Mouse (Mus musculus) kidney, postnatal 0 days (tissue): ENCODE data around the gene Gm49405. TPM values are rescaled to one million over a fixed set of nuclear protein-coding genes. Genes with fewer than 3 reads are reported as not detected.
"Not testable (repeated sequence)": the region's sequence is repeated elsewhere in the genome, so short reads cannot be mapped to it uniquely, and the experiment has no call there.

Experiments used
- ATAC-seq: fragments of 200-750 bp; cut with Nextera tagmentation; replicated peaks from 2 replicates; pipeline ENCODE4 v1.8.0; 2017; ENCODE audit warnings: low read depth, moderate number of reproducible peaks, moderate TSS enrichment, moderate library complexity; ENCODE audit not compliant: low FRiP score
- DNase-seq: peaks from one replicate; pipeline ENCODE4 v3.0.0-alpha.2; 2016; ENCODE audit warnings: low spot score
- H3K27ac ChIP-seq: fragments of 300-500 bp; sonication (generic); 2 replicates; pipeline ENCODE4 v1.5.1; 2014; ENCODE audit warnings: mild to moderate bottlenecking
- H3K27me3 ChIP-seq: fragments of 300-500 bp; sonication (generic); 2 replicates; pipeline ENCODE4 v1.6.1; 2014; ENCODE audit warnings: low read length, mixed read lengths; ENCODE audit not compliant: insufficient read depth
- H3K36me3 ChIP-seq: fragments of 300-500 bp; sonication (generic); 2 replicates; pipeline ENCODE4 v1.6.1; 2014; ENCODE audit warnings: low read length, mixed read lengths; ENCODE audit not compliant: insufficient read depth
- H3K4me1 ChIP-seq: fragments of 300-500 bp; sonication (generic); replicated peaks from 2 replicates; pipeline ENCODE4 v1.6.1; 2014; ENCODE audit warnings: antibody characterized with exemption, low read length, mixed read lengths; ENCODE audit not compliant: insufficient read depth
- H3K4me2 ChIP-seq: fragments of 300-500 bp; sonication (generic); 2 replicates; pipeline ENCODE4 v1.6.1; 2014; ENCODE audit warnings: mild to moderate bottlenecking, low read length, moderate library complexity, mixed read lengths
- H3K4me3 ChIP-seq: fragments of 300-500 bp; sonication (generic); replicated peaks from 2 replicates; pipeline ENCODE4 v1.5.1; 2014; ENCODE audit warnings: low read depth, low read length
- H3K9ac ChIP-seq: fragments of 300-500 bp; sonication (generic); 2 replicates; pipeline ENCODE4 v1.6.1; 2014; ENCODE audit warnings: low read depth, low read length
- H3K9me3 ChIP-seq: fragments of 300-500 bp; sonication (generic); replicated peaks from 2 replicates; pipeline ENCODE4 v1.6.1; 2016; ENCODE audit warnings: low read length, inconsistent platforms, mixed read lengths
- CTCF ChIP-seq: IDR thresholded peaks from 2 replicates; pipeline ENCODE4 v1.5.1; 2016; ENCODE audit warnings: antibody characterized with exemption, low read depth, mild to moderate bottlenecking, moderate library complexity
- WGBS: fragments of 180-500 bp; shearing (Covaris S2); extraction: QIAGEN DNeasy Blood & Tissue Kit; methylation state at CpG from one replicate; pipeline ENCODE4 v1.1.7; 2014; 5-methylcytosine and 5-hydroxymethylcytosine counted together
- polyA plus RNA-seq: library from polyadenylated mRNA; unstranded; fragments of >200 nt; fragmentation: Nextera tagmentation; extraction: Ambion mirVana; gene quantifications from 2 replicates; pipeline ENCODE4 v1.2.1, GENCODE M21; 2015

The Gm49405 gene
- polyA plus RNA-seq, 1 experiment from 2014 or later, result 1.3 TPM

DNA sequence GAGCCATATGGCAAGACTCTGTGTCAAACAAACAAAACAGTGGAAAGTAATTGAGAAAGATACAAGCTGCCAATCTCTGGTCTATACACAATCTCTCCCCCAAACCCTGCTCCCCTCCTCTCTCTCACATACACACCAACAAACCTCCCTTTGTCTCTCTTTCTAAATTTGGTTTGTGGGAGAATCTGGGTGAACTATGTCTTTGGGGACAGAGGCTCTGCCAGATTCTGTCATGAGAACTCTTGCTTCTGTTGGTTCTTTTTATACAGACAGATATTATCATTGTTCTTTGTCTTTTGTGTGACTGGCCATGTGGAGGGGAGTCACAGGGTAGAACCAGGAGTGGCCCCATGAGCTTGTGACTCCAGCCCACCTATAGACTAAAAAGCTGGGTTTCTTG is 27.1 kb downstream of the Gm49405 start:
- H3K9ac ChIP-seq, result no peak overlapping the region
- no peak overlapping the region for H3K4me2 ChIP-seq
- no peak overlapping the region for H3K27ac ChIP-seq
- ATAC-seq, result no peak
- H3K36me3 ChIP-seq, result no peaks in the 10 kb centered on the region
- H3K4me1 ChIP-seq, result no peaks in the 10 kb centered on the region
- no peak for DNase-seq
- TF ChIP-seq CTCF, result no peak
- H3K9me3 ChIP-seq, result no peaks in the 10 kb centered on the region
- no peaks in the 10 kb centered on the region for H3K27me3 ChIP-seq
- H3K4me3 ChIP-seq, result no peak overlapping the region

DNA sequence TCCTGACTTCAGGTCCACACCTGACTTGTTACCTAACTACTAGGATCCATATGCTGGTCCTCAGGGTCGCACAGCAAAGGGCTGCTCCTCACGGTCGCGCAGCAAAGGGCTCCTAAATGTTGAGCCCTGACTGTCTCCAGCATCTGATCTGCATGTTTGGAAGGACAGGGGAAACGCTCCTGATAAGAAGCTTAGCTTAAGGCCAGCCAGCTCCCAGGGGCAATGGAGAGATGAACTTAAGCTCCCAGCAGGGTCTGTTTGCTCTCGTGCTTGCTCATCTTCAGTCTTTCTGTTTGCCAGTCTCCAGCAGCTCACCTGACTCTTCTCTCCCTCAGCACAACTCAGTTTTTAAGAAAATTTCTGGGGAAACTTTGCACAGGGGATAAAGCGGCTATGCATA is 32.2 kb downstream of the Gm49405 start:
- Histone ChIP-seq H3K36me3 (no peaks in the 10 kb centered on the region), H3K9ac (no peak overlapping the region), H3K4me2 (no peak overlapping the region), H3K9me3 (no peaks in the 10 kb centered on the region), H3K27ac (no peak overlapping the region), H3K4me3 (no peak overlapping the region), H3K4me1 (0 out of 2 replicates have a peak, but pooled peaks cover 4% of the 10 kb centered on the region), H3K27me3 (no peaks in the 10 kb centered on the region)
- TF ChIP-seq CTCF, result no peak
- no peak for ATAC-seq
- WGBS, result 63% methylated on average over 7 of the region's 7 CpGs
- no peak for DNase-seq

DNA sequence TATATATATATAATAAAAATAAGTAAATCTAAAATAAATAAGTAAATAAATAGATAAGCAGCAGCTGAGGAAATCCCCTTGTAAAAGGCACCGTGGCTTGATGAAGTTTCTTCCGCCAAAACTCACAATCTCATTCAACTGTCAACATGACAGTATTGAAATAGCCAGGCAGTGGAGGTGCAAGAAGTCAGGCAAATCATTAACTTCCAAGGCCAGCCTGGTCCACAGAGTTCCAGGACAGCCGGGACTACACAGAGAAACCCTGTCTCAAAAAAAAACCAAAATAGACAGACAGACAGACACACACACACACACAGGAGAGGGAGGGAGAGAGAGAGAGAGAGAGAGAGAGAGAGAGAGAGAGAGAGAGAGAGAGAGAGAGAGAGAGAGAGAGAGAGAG is 32.9 kb downstream of the Gm49405 start:
- ATAC-seq (no peak), DNase-seq (no peak)
- 51% methylated on average over 3 of the region's 3 CpGs for WGBS
- no peaks in the 10 kb centered on the region for H3K27me3 ChIP-seq
- no peaks in the 10 kb centered on the region for H3K9me3 ChIP-seq
- no peak overlapping the region for H3K9ac ChIP-seq
- H3K27ac ChIP-seq, result no peak overlapping the region
- 0 out of 2 replicates have a peak, but pooled peaks cover 4% of the 10 kb centered on the region for H3K4me1 ChIP-seq
- no peaks in the 10 kb centered on the region for H3K36me3 ChIP-seq
- TF ChIP-seq CTCF, result no peak
- H3K4me2 ChIP-seq, result no peak overlapping the region
- H3K4me3 ChIP-seq, result no peak overlapping the region

DNA sequence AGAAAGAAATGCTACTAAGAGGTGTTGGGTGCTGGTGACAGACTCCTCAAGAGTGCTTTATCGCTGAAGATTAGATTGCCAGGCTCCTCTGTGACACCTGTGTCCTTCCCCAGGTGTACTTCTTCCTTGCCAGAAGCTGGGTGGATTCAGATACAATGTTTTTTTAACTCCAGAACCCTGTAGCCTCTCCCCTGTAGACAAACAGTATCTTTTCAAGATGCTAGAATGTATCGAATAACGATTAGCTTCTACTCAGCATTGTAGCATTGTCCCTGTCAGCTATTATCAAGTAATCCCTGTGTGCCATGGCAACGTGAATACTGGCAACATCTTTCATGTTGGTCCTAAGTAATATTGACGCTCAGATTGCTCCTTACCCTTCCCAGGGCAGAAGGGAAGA is 33.3 kb downstream of the Gm49405 start:
- Histone ChIP-seq H3K4me3 (no peak overlapping the region), H3K9me3 (no peaks in the 10 kb centered on the region), H3K36me3 (no peaks in the 10 kb centered on the region), H3K4me1 (0 out of 2 replicates have a peak, but pooled peaks cover 4% of the 10 kb centered on the region), H3K27me3 (no peaks in the 10 kb centered on the region), H3K4me2 (no peak overlapping the region), H3K27ac (no peak overlapping the region), H3K9ac (no peak overlapping the region)
- WGBS, result 66% methylated on average over 5 of the region's 5 CpGs
- DNase-seq, result no peak
- no peak for ATAC-seq
- no peak for TF ChIP-seq CTCF

DNA sequence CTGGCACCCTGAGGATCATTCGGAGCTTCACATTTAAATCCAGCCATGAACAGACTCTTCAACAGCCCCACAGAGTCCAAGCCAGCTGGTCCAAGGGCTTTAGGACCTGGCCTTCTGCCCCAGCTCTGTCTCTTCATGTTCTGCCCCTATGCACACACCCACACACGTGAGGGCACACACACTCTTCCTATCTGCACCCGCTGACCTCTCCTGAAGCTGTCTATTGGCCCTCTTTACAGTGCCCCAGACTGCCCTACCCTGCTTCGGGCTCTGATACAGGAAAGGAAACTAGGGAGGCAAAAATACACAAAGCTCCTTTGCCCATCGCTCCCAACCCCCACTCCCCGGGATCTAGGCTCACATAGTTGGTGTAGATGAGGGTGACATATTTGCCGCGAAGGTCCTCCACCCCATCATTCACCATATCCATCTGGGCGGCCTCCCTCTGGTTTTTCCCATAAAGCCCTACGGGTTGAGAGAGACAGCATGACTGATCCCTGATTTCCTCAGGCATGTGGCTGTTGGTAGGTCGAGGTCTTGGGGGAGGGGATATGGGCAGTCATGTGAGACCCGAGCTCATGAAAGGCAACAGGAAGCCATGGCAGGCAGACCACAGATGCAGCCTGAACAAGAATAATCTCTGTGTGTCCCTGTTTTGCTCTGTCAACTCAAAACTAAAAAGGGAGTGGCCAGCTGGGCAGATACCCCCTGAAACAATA is 36.1 kb downstream of the Gm49405 start:
- WGBS, result 55% methylated on average over 12 of the region's 12 CpGs
- Histone ChIP-seq H3K9me3 (no peaks in the 10 kb centered on the region), H3K4me2 (peak overlapping the region; percentile 19; the same call in 1 of the 2 replicates), H3K27ac (no peak overlapping the region), H3K27me3 (no peaks in the 10 kb centered on the region), H3K36me3 (no peaks in the 10 kb centered on the region), H3K4me3 (no peak overlapping the region), H3K4me1 (0 out of 2 replicates have a peak, but pooled peaks cover 4% of the 10 kb centered on the region), H3K9ac (no peak overlapping the region)
- ATAC-seq (0 out of 2 replicates have a peak, but pooled peaks have one; percentile 46), DNase-seq (no peak)
- TF ChIP-seq CTCF, result no peak

DNA sequence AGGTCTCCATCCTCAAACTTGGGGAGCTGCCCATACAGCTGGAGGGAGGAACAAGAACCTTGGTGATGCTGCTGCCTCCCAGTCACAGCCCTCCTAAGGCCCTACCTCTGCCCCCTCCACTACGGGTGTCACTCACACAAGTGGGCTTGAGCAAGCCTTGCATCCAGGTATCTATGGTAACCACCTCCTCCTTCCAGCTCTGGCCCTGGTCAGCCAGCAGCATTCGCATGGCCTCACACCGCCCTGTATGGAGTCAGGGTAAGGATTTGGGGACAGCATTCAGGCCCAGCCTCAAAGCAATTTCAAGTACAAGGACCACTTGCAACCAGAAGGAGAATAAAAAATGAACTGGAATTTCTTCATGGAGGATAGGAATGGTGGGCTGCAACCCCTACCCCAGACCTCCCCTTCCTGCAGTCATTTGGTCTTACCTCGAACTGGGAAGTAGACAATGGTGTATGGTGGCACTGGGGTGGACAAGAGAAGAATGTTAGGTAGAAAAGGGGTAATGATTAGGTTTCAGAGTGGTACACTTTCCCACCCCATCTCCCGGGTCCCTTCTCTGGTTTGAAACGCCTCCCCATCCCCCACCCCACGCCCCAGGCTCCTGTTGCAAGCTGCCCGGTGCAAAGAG is 36.8 kb downstream of the Gm49405 start:
- H3K36me3 ChIP-seq, DNase-seq, H3K4me1 ChIP-seq, H3K9me3 ChIP-seq, H3K27me3 ChIP-seq: not testable (repeated sequence)
- Histone ChIP-seq H3K4me2 (peak overlapping the region; percentile 63), H3K9ac (peak overlapping the region; percentile 70), H3K27ac (peak overlapping the region; percentile 62), H3K4me3 (peak overlapping the region; percentile 47)
- WGBS, result 16% methylated on average over 7 of the region's 8 CpGs
- ATAC-seq, result 0 out of 2 replicates have a peak, but pooled peaks have one; percentile 19
